Mouse (Mus musculus) hindbrain, embryonic 15.5 days (tissue): Measurements from ENCODE around the gene Cdk2. TPM values are rescaled to one million over a fixed set of nuclear protein-coding genes. Genes with fewer than 3 reads are reported as not detected.
A peak's percentile ranks its signal among the peaks of the same experiment; 100 is the strongest.

Source experiments
- ATAC-seq: fragments of 200-750 bp; cut with Nextera tagmentation; 2 replicates; pipeline ENCODE4 v1.8.0; 2017; ENCODE audit warnings: low read depth, moderate number of reproducible peaks, moderate TSS enrichment; ENCODE audit not compliant: low FRiP score
- H3K27ac ChIP-seq: fragments of 300-500 bp; sonication (generic); replicated peaks from 2 replicates; pipeline ENCODE4 v1.5.1; 2015; ENCODE audit warnings: mild to moderate bottlenecking, inconsistent platforms
- H3K27me3 ChIP-seq: fragments of 300-500 bp; sonication (generic); 2 replicates; pipeline ENCODE4 v1.6.1; 2015; ENCODE audit warnings: control low read depth, inconsistent platforms
- H3K36me3 ChIP-seq: fragments of 300-500 bp; sonication (generic); 2 replicates; pipeline ENCODE4 v1.6.1; 2015; ENCODE audit warnings: control low read depth, inconsistent platforms
- H3K4me1 ChIP-seq: fragments of 300-500 bp; sonication (generic); replicated peaks from 2 replicates; pipeline ENCODE4 v1.6.1; 2015; ENCODE audit warnings: control low read depth, inconsistent platforms
- H3K4me2 ChIP-seq: fragments of 300-500 bp; sonication (generic); 2 replicates; pipeline ENCODE4 v1.6.1; 2015; ENCODE audit warnings: moderate library complexity, mild to moderate bottlenecking, inconsistent platforms
- H3K4me3 ChIP-seq: fragments of 300-500 bp; sonication (generic); 2 replicates; pipeline ENCODE4 v1.5.1; 2015; ENCODE audit warnings: mild to moderate bottlenecking, inconsistent platforms
- H3K9ac ChIP-seq: fragments of 300-500 bp; sonication (generic); 2 replicates; pipeline ENCODE4 v1.6.1; 2015; ENCODE audit warnings: inconsistent platforms
- H3K9me3 ChIP-seq: fragments of 300-500 bp; sonication (generic); 2 replicates; pipeline ENCODE4 v1.6.1; 2016; ENCODE audit warnings: control low read depth, inconsistent platforms
- WGBS: fragments of 180-500 bp; shearing (Covaris S2); methylation state at CpG from one replicate; pipeline ENCODE4 v1.1.7; 2015; 5-methylcytosine and 5-hydroxymethylcytosine counted together
- polyA plus RNA-seq: library from polyadenylated mRNA; unstranded; fragments of >200 nt; fragmentation: Nextera tagmentation; extraction: Ambion mirVana; gene quantifications from 2 replicates; pipeline ENCODE4 v1.2.1, GENCODE M21; 2015

The Cdk2 gene
- polyA plus RNA-seq = 22.4 and 23.5 TPM in 2 replicates

DNA sequence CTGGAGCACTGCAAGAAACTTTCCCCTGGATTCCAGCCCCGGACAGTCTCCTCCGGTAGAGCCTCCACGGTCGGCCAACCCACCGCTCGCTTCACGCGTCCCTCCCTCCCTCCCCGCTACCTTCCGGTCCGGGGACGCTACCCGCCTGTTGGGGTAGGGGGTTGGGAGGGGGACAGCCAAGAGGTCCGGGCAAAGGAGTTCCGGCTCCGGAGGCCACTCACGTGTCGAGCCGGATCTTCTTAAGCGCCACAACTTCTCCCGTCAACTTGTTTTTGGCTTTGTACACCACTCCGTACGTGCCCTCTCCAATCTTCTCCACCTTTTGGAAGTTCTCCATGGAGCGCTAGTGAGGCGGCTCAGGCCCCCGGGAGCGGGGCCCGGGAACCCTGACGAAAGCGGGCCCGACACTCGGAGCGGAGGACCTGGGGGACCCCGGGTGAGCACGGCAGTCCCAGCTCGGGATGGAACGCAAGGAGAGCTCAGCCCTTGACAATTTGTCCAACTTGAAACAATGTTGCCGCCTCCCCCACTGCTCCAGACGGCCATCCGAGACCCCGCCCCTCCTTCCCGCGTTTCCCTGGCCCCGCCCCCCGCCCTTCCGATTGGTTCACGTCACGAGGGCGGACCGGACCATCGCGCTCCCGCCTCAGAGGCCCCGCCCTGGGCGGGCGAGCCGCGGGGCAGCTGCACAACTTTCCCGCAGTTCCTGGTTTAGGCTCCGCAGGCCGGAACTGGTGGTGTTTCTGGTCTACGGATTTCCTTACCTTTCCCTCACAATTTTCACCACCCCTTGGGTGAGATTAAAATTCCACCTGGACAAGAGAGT lies at the start of gene Cdk2:
TSS of gene Cdk2 (minus strand) at position 541 of the 826 bp plus-strand sequence.
- H3K4me1 ChIP-seq = peaks cover 12% of the 10 kb centered on the region
- no peaks in the 10 kb centered on the region for H3K36me3 ChIP-seq
- under 1% methylated on average over 61 of the region's 62 CpGs for WGBS
- H3K27ac ChIP-seq = peak within 1 kb of the TSS; percentile 82
- no peaks in the 10 kb centered on the region for H3K9me3 ChIP-seq
- H3K4me2 ChIP-seq = peak within 1 kb of the TSS; percentile 95
- H3K4me3 ChIP-seq = peak within 1 kb of the TSS; percentile 73
- 0 out of 2 replicates have a peak, but pooled peaks cover 3% of the 10 kb centered on the region for H3K27me3 ChIP-seq
- H3K9ac ChIP-seq = peak within 1 kb of the TSS; percentile 53
- ATAC-seq = peak; percentile 94

DNA sequence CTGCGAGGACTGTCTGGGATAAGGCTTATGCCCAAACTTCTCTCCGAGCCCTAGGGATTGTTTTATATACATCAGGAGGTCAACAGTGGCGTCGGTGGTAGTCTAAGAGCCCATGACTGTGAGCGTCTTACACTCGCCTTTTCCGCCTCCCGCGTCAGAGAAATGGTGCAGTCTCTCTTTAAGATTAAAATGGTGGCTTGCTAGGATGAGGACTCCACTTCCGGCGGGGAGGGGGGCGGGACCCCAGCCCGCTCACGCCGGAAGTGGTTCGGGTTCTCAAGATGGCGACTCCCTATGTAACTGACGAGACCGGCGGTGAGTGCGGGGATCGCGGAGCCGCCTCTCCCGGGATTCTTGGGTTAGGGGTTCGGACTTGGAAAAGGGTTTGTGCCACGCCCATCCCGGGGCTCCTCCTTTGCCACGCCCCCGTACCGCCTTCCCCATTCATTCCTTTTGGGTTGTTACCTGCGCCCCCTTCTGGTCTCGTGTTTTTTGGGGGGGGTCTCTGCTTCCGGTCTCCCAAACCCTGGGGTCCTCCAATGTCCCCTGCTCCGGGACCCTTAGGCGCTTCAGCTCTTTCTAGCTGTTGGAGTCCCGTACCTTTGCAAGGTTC lies 43.5 kb upstream of the Cdk2 start:
- peak overlapping the region; percentile 76 for H3K4me2 ChIP-seq
- no peaks in the 10 kb centered on the region for H3K36me3 ChIP-seq
- under 1% methylated on average over 36 of the region's 37 CpGs for WGBS
- H3K27ac ChIP-seq = peak overlapping the region; percentile 91
- H3K4me1 ChIP-seq = peaks cover 40% of the 10 kb centered on the region
- no peaks in the 10 kb centered on the region for H3K9me3 ChIP-seq
- H3K9ac ChIP-seq = peak overlapping the region; percentile 90
- peak; percentile 92 for ATAC-seq
- peaks cover 12% of the 10 kb centered on the region for H3K27me3 ChIP-seq
- peak overlapping the region; percentile 59 for H3K4me3 ChIP-seq

DNA sequence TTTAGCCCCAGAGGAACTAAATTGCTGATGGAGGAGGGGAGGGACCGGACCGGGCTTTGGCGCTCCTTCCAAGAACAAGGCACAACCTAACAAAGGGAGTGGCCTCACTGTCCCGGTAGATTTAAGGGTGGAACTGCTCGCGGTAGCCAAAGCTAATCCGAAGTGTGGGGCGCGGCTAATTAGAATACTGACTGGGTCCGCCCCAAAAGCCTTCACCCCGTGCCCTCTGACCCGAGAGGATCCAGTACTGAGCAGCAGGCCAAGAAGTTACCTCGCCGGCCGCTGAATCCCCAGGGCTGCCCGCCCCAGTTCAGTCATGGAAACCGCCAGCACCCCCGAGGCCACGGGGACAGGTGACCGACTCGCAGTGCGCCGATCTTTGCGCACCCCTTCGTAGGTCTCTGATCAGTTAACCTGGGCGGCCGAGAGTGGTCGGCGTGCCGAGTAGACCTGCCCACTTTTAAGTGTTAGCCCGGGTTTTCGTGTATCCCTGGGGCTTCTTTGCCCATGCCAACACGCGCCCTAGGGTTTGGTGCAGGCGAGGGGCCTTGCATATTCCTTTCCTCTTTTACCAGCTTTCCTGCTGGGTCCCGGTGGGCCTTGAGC lies 42.9 kb upstream of the Cdk2 start, which contains the start of gene Pym1:
TSS of gene Pym1 (plus strand) at position 244 of the 606 bp plus-strand sequence.
- Histone ChIP-seq H3K27me3 (peaks cover 14% of the 10 kb centered on the region), H3K9ac (peak within 1 kb of the TSS; percentile 90), H3K36me3 (no peaks in the 10 kb centered on the region), H3K9me3 (no peaks in the 10 kb centered on the region), H3K4me2 (peak within 1 kb of the TSS; percentile 76), H3K27ac (peak within 1 kb of the TSS; percentile 91), H3K4me1 (peaks cover 45% of the 10 kb centered on the region), H3K4me3 (peak within 1 kb of the TSS; percentile 59)
- ATAC-seq = peak; percentile 71
- under 1% methylated on average over 36 of the region's 36 CpGs for WGBS

DNA sequence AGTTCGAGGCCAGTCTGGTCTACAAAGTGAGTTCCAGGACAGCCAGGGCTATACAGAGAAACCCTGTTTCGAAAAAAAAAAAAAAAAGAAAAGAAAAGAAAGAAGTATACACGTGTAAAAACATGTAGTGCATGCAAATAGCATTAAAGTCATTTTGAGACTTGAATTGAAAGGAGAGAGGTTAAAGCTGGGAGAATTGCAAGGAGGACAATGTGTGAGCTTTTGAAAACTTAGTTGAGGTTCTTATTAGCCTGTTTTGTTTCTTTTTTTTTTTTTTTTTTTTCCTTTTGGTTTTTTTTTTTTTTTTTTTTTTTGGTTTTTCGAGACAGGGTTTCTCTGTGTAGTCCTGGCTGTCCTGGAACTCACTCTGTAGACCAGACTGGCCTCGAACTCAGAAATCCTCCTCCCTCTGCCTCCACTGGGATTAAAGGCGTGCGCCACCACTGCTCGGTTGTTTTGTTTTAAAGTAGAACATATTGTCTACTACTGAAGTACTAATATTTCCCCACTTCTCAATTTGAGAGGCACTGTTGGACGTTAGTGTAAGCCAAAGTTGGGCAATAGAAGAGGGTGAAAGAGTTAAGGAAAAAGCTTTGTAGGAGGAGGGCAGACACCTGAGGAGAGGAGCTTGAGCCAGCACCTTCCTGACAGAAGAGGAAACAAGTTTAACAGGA lies 42.3 kb upstream of the Cdk2 start:
- no peak; the same call in 1 of the 2 replicates for ATAC-seq
- peaks cover 20% of the 10 kb centered on the region for H3K27me3 ChIP-seq
- H3K4me1 ChIP-seq = peaks cover 45% of the 10 kb centered on the region
- peak overlapping the region; percentile 90 for H3K9ac ChIP-seq
- H3K4me3 ChIP-seq = peak overlapping the region; percentile 59
- peak overlapping the region; percentile 91 for H3K27ac ChIP-seq
- H3K9me3 ChIP-seq = no peaks in the 10 kb centered on the region
- peak overlapping the region; percentile 76 for H3K4me2 ChIP-seq
- 47% methylated on average over 9 of the region's 9 CpGs for WGBS
- H3K36me3 ChIP-seq = no peaks in the 10 kb centered on the region

DNA sequence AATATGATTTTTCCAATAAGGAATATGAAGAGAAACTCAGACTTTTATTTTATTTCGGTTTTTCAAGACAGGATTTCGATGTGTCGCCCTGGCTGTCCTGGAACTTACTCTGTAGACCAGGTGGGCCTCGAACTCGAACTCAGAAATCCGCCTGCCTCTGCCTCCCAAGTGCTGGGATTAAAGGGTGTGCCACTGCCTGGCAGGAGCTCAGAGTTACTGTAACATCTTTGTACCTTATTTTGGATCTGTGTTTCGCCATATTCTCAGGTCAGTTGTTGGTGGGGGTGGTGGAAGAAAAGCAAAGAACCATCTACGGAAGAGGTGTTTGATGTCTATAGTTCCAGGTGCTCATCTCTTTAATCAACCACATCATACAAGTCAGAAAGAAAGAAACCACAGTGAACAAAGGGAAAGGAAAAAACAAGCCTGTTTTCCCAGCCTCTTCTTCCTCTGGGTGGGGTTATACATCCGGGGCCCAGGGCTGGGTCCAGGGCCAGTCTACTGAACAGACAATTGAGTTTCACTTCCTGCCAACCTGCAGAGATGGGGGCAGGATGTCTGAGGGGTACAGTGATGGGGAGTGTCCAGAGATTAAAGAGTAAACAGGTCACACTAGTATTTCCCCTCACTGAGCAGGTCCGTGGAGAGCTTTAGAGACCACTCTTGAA lies 41.2 kb upstream of the Cdk2 start:
- Histone ChIP-seq H3K4me2 (no peak overlapping the region), H3K4me3 (no peak overlapping the region), H3K36me3 (no peaks in the 10 kb centered on the region), H3K9me3 (no peaks in the 10 kb centered on the region), H3K27me3 (peaks cover 29% of the 10 kb centered on the region), H3K4me1 (peaks cover 44% of the 10 kb centered on the region), H3K27ac (no peak overlapping the region), H3K9ac (no peak overlapping the region)
- no peak for ATAC-seq
- 93% methylated on average over 10 of the region's 10 CpGs for WGBS

DNA sequence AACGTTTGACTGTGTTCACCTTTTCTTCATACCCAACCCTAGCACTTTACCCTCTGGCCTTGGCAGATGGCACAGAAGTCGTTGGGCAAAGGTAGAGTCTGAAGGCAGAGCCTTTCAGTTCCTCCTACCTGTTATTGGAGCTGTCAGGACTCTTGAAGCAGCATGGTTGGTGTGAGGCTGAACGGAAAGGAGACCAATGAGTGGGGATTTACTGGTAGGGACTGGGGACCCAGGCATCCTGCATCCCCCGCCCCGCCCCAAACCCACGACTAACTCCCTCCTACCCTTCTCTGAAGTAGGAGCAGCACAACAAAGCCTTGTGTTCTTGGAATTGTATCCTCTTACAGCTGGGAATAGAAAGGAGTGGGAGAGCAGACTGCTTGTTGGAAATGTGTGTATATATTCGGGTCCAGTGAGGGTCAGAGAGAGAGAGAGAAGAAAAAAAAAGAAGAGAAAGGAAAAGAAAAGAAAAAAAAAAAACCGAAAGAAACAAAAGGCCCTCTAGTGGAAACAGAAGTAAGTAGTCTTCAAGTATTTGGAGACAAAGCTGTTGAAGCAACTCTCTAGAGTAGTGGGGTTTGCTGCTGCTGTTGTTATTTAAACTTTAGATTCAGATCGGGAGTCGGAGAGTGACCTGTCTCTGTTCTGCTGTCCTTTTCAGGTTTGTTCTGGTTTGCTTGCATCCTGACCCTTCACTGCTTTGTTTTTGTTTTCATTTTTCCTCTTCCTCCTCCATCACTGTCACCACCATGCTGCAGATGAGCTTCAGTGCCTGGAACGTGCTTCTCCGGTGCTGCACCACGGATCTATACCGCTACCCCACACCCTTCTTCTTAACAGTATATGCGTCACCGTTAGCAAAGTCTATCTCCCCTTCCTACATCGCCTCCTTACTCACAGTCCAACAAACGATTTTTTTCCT lies 40.1 kb upstream of the Cdk2 start, which contains the start of gene Dgka:
TSS of gene Dgka (minus strand) at position 176 of the 922 bp plus-strand sequence.
- Histone ChIP-seq H3K9ac (peak within 1 kb of the TSS; percentile 66), H3K9me3 (no peaks in the 10 kb centered on the region), H3K27me3 (peaks cover 29% of the 10 kb centered on the region), H3K4me1 (peaks cover 35% of the 10 kb centered on the region), H3K4me2 (peak within 1 kb of the TSS; percentile 90), H3K4me3 (peak within 1 kb of the TSS; percentile 55), H3K36me3 (no peaks in the 10 kb centered on the region), H3K27ac (no peak within 1 kb of the TSS; the same call in 1 of the 2 replicates)
- 20% methylated on average over 18 of the region's 18 CpGs for WGBS
- no peak for ATAC-seq

DNA sequence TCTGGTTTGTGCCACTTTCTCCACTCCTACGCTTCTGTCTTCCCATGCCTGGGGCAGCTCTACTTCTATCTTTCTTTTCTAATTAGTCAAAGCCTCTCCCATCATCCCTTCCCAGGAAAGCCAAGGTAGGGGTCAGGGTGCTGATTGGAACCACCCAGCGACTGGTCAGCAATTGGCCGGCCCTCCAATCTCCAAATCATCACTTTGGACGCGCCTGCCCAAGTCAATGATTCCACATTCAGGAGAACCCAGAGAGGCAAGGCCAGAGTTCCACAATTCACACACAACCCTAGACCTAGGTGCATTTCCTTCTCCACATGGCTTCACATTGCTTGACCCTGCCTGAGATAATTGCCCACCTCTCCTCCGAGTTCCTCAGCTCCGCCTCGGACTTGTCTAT lies 39.4 kb upstream of the Cdk2 start:
- Histone ChIP-seq H3K27me3 (peaks cover 29% of the 10 kb centered on the region), H3K27ac (no peak overlapping the region; the same call in 1 of the 2 replicates), H3K36me3 (no peaks in the 10 kb centered on the region)

DNA sequence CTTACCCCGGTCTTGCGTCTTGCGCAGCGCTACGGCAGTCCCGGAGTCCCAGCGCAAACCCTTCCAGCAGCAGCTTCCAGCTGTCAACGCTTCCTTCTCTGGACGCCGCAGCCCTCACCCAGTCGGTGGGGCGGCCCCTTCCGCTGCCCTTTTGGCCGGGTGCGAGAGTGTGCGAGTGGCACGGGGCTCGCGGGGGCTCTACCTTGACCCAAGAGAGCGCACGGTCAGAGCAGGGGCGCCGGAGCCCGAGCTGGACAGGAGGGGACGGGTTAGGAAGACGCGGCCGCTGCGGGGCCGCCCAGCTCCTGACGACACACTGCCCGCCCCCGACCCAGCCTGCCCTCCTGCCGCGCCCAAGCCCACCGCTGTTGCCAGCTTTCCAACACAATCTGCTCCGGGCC lies 39.0 kb upstream of the Cdk2 start:
- H3K36me3 ChIP-seq = no peaks in the 10 kb centered on the region
- peak overlapping the region; percentile 55 for H3K4me3 ChIP-seq
- peak; percentile 16; the same call in 1 of the 2 replicates for ATAC-seq
- peaks cover 24% of the 10 kb centered on the region for H3K4me1 ChIP-seq
- WGBS = under 1% methylated on average over 34 of the region's 37 CpGs
- H3K4me2 ChIP-seq = peak overlapping the region; percentile 90
- peak overlapping the region; percentile 66 for H3K9ac ChIP-seq
- H3K27ac ChIP-seq = no peak overlapping the region; the same call in 1 of the 2 replicates
- peaks cover 29% of the 10 kb centered on the region for H3K27me3 ChIP-seq
- no peaks in the 10 kb centered on the region for H3K9me3 ChIP-seq

More for the DNA sequence above, 39.4 kb upstream of the Cdk2 start:
- H3K9ac ChIP-seq = peak overlapping the region; percentile 66
- H3K9me3 ChIP-seq = no peaks in the 10 kb centered on the region
- H3K4me1 ChIP-seq = peaks cover 28% of the 10 kb centered on the region
- peak overlapping the region; percentile 55 for H3K4me3 ChIP-seq
- peak overlapping the region; percentile 90 for H3K4me2 ChIP-seq
- ATAC-seq = no peak
- WGBS = 15% methylated on average over 8 of the region's 8 CpGs

DNA sequence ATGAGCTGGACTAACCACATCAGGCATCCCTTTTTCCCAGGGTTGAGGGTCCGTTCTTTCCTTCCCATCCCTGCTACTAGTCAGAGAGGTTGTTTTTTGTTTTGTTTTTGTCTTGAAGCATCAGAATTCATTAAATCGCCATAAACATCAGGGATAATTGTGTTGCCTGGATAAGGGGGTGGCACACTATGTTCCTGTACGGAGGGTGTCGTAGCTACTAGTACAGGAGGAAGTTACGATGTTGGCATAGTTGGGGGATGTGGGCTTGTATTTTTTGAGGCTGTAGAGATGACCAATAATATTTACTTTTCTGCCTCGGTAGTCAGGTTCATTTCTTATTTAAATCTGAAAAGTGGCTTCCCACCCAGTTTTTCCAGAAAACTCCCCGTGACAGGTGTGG lies 38.4 kb upstream of the Cdk2 start:
- WGBS = 7% methylated on average over 7 of the region's 7 CpGs
- H3K4me2 ChIP-seq = peak overlapping the region; percentile 90
- no peak for ATAC-seq
- peak overlapping the region; percentile 55 for H3K4me3 ChIP-seq
- H3K27ac ChIP-seq = no peak overlapping the region
- H3K9me3 ChIP-seq = no peaks in the 10 kb centered on the region
- H3K36me3 ChIP-seq = no peaks in the 10 kb centered on the region
- H3K9ac ChIP-seq = peak overlapping the region; percentile 66
- peaks cover 24% of the 10 kb centered on the region for H3K4me1 ChIP-seq
- peaks cover 29% of the 10 kb centered on the region for H3K27me3 ChIP-seq

DNA sequence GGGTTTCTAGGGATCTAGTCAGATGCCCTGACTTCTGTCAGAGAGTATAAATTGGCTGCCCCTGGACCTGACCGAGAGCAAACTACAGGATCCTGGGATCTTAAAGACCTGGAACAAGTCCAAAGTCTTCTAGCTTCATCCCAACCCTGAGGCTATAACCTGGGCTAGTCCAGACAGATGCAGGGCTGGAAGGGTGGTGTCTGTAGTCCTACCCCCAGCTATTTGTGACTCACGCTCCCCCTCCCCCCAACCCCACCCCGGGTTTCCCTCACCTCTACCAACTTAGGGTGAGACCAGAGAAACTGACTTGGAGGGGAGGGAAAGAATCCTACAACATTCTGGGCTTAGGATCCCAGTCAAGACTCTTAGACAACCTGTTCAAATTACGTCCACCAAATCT lies 37.8 kb upstream of the Cdk2 start:
- Histone ChIP-seq H3K4me2 (peak overlapping the region; percentile 90), H3K4me1 (peaks cover 24% of the 10 kb centered on the region), H3K9me3 (no peaks in the 10 kb centered on the region), H3K9ac (no peak overlapping the region), H3K4me3 (no peak overlapping the region), H3K27ac (no peak overlapping the region), H3K36me3 (no peaks in the 10 kb centered on the region), H3K27me3 (peaks cover 29% of the 10 kb centered on the region)
- ATAC-seq = no peak
- WGBS = 35% methylated on average over 4 of the region's 4 CpGs
